Mouse (Mus musculus) T-helper 2 cell (primary cell): ENCODE measurements around the gene Slit1.

Source experiments
- in situ Hi-C: fragments of 300-600 bp; cut with MboI, MseI; formaldehyde crosslinking; loops from one replicate; pipeline ENCODE4 v1.15.1; 2025; ENCODE audit warnings: high pct_unique_total_duplicates

Gene Slit1

DNA sequence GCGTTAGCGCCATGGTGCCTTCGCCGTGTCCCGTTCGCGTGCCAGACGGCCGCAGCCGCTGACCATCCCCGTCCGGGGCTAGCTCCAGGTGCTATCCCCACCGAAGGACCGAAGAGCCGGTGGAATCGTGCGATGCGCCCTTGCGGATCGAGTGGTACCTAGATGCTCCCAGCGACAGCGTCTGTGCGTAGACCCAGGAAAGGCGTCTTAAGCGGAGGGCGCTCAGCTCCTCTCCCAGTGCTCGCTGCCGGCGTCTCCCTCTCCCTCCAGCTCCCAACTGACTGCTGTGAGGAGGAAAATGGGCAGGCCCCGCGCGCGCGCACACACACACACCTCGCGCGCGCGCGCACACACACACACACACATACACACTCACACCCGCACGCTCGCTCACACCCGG is at the start of gene Slit1:
Gene Slit1, minus strand, starts transcription at position 270 of the 400 bp plus-strand sequence.
- in situ Hi-C loops, result loop anchor here (10.0 kb wide), 1 partner anchor 501 kb away; the partner anchor contains the start of gene Golga7b

DNA sequence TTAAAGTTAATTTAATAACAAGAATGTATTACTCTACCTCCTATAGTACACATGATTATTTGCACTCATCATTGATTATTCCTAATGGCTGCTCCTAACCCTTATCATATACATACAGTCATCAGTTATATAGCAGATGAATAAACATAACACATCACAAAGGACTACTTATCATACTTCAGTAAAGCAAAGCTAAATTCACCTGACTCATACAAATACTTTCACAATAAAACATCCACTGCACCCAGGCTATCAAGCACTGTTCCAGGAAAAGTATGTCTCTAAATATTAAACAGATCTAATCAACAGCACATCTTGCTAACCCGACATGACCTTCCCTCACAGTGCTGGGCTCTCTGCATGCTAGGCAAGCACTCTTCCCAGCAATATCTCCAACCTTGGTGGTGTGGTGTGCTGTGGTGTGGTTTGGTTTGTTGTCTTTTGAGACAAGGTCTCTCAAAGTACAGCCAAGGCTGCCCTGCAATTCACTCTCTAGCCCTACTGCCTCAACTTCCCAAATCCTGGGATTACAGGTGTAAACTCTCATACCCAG is 49.5 kb upstream of the Slit1 start:
- in situ Hi-C loops, result no loop called here

DNA sequence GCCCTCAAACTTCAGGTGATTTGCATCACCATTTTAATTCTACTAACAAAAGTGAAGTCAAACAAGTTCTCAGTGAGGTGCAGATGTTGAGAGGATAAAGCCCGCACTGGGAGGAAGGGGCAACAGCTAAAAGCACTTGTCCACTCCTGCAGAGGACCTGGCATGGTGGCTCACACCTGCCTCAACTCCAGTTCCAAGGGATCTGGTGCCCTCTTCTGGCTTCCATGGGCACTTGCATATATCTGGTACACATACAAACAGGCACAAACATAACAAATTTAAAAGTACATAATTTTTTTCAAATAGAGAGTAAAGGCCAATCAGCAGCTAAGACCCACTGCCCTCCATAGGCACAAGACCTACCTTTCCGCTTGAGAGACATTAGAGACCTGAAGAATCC is 47.9 kb upstream of the Slit1 start:
- in situ Hi-C loops, result no loop called here

DNA sequence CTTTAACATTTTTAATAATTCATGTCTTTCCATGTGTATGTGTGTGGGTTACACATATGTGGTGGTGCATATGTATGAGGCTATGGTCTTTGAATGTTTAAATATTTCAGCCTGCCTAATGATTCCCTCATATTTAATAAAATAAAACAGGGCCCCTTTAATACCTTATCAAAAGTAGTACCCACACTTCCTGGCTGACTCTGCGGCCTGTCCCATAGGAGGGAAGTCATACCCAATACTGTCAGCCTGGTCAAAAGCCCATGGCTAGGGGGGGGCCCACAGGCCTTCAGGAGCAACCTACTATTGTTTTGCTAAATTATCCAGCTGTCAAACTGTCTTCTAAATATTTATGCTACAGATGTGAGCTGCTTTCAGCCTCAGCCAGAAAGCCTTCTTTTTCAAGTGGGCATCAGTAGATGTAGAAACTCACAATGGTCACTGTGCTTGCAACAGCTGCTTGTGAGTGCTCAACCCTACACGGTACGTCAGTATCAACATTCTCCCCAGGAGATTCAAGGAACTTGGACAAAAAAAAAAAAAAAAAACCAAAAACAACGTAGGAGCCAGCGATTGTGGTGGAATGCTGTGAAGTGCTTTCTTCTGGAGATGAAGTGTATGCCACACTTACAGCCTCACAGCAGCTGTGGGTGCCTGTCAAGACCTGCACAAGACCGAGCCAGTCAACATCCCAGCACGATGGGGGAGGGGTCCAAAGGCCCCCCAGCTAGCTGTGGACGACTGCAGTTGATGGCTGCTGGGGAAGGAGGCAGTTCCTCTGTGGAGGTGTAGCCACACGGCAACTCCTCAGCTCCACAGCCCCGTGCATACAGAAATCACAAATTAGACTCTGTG is 45.9 kb upstream of the Slit1 start:
- in situ Hi-C loops, result loop anchor here (10.0 kb wide), 1 partner anchor 65 kb away; no protein-coding TSS in a partner anchor

GRCm38 (mm10) chr19:41786896-41787295 is 43.4 kb upstream of the Slit1 start:
- in situ Hi-C loops, result loop anchor here (10.0 kb wide), 1 partner anchor 62 kb away; no protein-coding TSS in a partner anchor

GRCm38 (mm10) chr19:41777514-41777913 is 34.0 kb upstream of the Slit1 start:
- in situ Hi-C loops, result no loop called here

DNA sequence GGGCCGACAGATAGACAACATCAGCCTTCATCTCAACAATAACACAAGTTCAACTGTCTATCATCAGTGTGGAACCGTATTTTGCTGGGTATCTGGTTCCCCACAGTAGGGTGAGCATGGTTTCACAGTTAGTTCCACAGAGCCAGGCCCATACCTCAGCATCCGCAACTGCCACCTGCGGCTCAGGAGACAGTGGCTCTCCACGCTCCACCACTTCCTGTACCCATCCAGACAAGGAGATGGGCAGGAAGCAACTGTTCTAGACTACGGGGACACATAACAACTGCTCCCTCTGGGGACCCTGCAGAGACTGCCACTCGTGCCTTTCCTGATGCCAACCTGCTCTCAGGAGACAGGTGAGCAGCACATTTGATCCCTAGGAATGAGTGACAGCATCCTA is 25.2 kb upstream of the Slit1 start:
- in situ Hi-C loops, result loop anchor here (5.0 to 10.0 kb wide), 2 partner anchors 111 to 144 kb away; no protein-coding TSS in a partner anchor

DNA sequence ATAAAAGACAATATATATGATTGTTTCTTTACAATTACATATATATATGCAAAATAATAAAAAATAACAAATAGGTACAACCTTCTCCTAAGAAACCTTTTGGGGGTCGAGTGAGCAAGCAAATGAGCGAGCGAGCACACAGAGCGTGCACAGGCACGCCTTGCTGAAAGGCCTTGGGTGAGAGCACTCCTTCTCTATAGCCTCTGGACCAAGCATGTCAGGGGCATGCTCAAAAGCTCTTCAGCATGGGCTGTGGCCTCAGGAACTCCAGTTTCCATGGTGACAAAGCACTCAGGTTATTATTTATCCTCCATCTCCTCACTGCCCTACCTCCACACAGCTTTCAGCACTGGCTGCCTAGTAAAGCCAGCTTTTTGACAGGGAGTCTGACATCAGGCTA is 23.2 kb upstream of the Slit1 start:
- in situ Hi-C loops, result loop anchor here (5.0 to 10.0 kb wide), 2 partner anchors 109 to 142 kb away; no protein-coding TSS in a partner anchor

GRCm38 (mm10) chr19:41763870-41764660 is 20.6 kb upstream of the Slit1 start:
- in situ Hi-C loops, result loop anchor here (10.0 kb wide), 1 partner anchor 139 kb away; no protein-coding TSS in a partner anchor

- in situ Hi-C loops, result loop anchor here (10.0 kb wide), 1 partner anchor 137 kb away; no protein-coding TSS in a partner anchor
Measured at GRCm38 (mm10) chr19:41761529-41761928, 18.1 kb upstream of the Slit1 start.

GRCm38 (mm10) chr19:41759765-41760164 is 16.3 kb upstream of the Slit1 start:
- in situ Hi-C loops, result loop anchor here (10.0 kb wide), 1 partner anchor 135 kb away; no protein-coding TSS in a partner anchor

DNA sequence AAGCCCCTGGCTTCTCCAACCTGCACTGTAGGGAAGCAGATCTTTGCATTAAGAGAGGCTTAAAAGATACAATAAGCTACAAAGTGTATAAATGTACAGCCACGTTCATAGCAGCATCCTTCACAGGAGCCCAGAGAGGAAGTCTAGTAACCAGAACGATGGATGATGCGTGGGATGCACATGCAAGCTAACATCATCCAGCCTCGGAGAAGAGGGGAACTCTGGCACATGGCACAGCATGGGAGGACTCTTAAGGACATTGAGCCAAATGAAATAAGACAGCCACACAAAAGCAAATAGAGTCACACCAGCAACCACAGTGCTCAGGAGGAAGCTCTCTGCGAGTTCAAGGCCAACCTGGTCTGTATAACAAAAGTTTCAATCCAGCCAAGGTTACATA is 15.8 kb upstream of the Slit1 start:
- in situ Hi-C loops, result no loop called here

- in situ Hi-C loops, result no loop called here
Measured at GRCm38 (mm10) chr19:41754760-41755159, 11.3 kb upstream of the Slit1 start.

DNA sequence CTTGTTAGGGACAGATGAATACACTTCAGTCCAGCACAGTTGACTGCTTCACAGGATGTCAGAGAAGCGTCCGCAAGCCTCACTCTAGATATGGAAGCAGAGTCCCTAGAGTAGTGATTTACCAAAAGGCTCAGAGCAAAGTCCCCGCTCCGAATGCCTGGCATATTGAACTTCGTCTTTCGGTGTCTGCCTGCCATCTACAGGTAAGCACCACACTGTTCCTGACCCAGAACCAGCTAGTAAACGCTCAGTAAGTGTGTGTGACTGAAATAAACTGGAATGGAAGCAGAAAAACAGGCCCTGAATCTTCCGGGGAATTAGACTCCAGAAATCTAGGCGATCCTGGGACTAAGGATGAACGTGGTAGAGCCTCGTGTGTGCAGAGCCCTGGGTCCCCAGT is 8.4 kb upstream of the Slit1 start:
- in situ Hi-C loops, result no loop called here

GRCm38 (mm10) chr19:41747436-41747835 is 4.0 kb upstream of the Slit1 start:
- in situ Hi-C loops, result loop anchor here (10.0 kb wide), 1 partner anchor 497 kb away; the partner anchor contains the start of gene Golga7b

GRCm38 (mm10) chr19:41745941-41746557 is 2.6 kb upstream of the Slit1 start:
- in situ Hi-C loops, result loop anchor here (10.0 kb wide), 1 partner anchor 499 kb away; the partner anchor contains the start of gene Golga7b

- in situ Hi-C loops, result no loop called here
Measured at GRCm38 (mm10) chr19:41738896-41739295, 4.6 kb downstream of the Slit1 start.

GRCm38 (mm10) chr19:41738429-41738805 is 5.0 kb downstream of the Slit1 start:
- in situ Hi-C loops, result no loop called here

- in situ Hi-C loops, result no loop called here
Measured at GRCm38 (mm10) chr19:41737657-41738428, 5.6 kb downstream of the Slit1 start.

- in situ Hi-C loops, result no loop called here
Measured at GRCm38 (mm10) chr19:41734685-41735084, 8.8 kb downstream of the Slit1 start.
